Mouse (Mus musculus) forebrain, embryonic 13.5 days (tissue): ENCODE data around the gene Aff3. TPM values are rescaled to one million over a fixed set of nuclear protein-coding genes. Genes with fewer than 3 reads are reported as not detected.

Experiments used
- ATAC-seq: fragments of 200-750 bp; cut with Nextera tagmentation; 2 replicates; pipeline ENCODE4 v1.8.0; 2017
- H3K27ac ChIP-seq: fragments of 300-500 bp; sonication (generic); 2 replicates; pipeline ENCODE4 v1.5.1; 2015; ENCODE audit warnings: inconsistent platforms, mild to moderate bottlenecking, moderate library complexity
- H3K27me3 ChIP-seq: fragments of 300-500 bp; sonication (generic); 2 replicates; pipeline ENCODE4 v1.6.1; 2015; ENCODE audit warnings: mild to moderate bottlenecking, inconsistent platforms
- H3K36me3 ChIP-seq: fragments of 300-500 bp; sonication (generic); 2 replicates; pipeline ENCODE4 v1.6.1; 2015; ENCODE audit warnings: mild to moderate bottlenecking, inconsistent platforms; ENCODE audit not compliant: poor library complexity, severe bottlenecking
- H3K4me1 ChIP-seq: fragments of 300-500 bp; sonication (generic); 2 replicates; pipeline ENCODE4 v1.6.1; 2015; ENCODE audit warnings: inconsistent platforms
- H3K4me2 ChIP-seq: fragments of 300-500 bp; sonication (generic); 2 replicates; pipeline ENCODE4 v1.6.1; 2015; ENCODE audit warnings: inconsistent platforms, mild to moderate bottlenecking, moderate library complexity
- H3K4me3 ChIP-seq: fragments of 300-500 bp; sonication (generic); 2 replicates; pipeline ENCODE4 v1.5.1; 2015; ENCODE audit warnings: mild to moderate bottlenecking, inconsistent platforms
- H3K9ac ChIP-seq: fragments of 300-500 bp; sonication (generic); 2 replicates; pipeline ENCODE4 v1.6.1; 2015; ENCODE audit warnings: mild to moderate bottlenecking, inconsistent platforms
- H3K9me3 ChIP-seq: fragments of 300-500 bp; sonication (generic); replicated peaks from 2 replicates; pipeline ENCODE4 v1.6.1; 2016; ENCODE audit warnings: inconsistent platforms
- WGBS: fragments of 180-500 bp; shearing (Covaris S2); methylation state at CpG from one replicate; pipeline ENCODE4 v1.1.7; 2015; 5-methylcytosine and 5-hydroxymethylcytosine counted together
- polyA plus RNA-seq: library from polyadenylated mRNA; unstranded; fragments of >200 nt; fragmentation: Nextera tagmentation; extraction: Ambion mirVana; gene quantifications from 2 replicates; pipeline ENCODE4 v1.2.1, GENCODE M21; 2015

The Aff3 gene
- polyA plus RNA-seq, 1 experiment from 2014 or later = 10.6 TPM

GRCm38 (mm10) chr1:38671019-38671418, 6.3 kb upstream of the Aff3 start:
- H3K4me1 ChIP-seq = peaks cover 3% of the 10 kb centered on the region; the same call in 1 of the 2 replicates
- WGBS = 59% methylated on average over 5 of the region's 5 CpGs
- no peaks in the 10 kb centered on the region for H3K9me3 ChIP-seq
- H3K27ac ChIP-seq = no peak overlapping the region
- no peaks in the 10 kb centered on the region for H3K27me3 ChIP-seq
- H3K9ac ChIP-seq = no peak overlapping the region
- no peak for ATAC-seq
- H3K4me3 ChIP-seq = no peak overlapping the region
- no peak overlapping the region for H3K4me2 ChIP-seq
- no peaks in the 10 kb centered on the region for H3K36me3 ChIP-seq

- Histone ChIP-seq H3K27ac (no peak overlapping the region), H3K4me1 (peaks cover 3% of the 10 kb centered on the region; the same call in 1 of the 2 replicates), H3K9me3 (no peaks in the 10 kb centered on the region), H3K27me3 (no peaks in the 10 kb centered on the region), H3K36me3 (no peaks in the 10 kb centered on the region), H3K4me2 (no peak overlapping the region), H3K4me3 (no peak overlapping the region), H3K9ac (no peak overlapping the region)
- 91% methylated on average over 10 of the region's 10 CpGs for WGBS
- no peak for ATAC-seq
These were observed 3.6 kb upstream of the Aff3 start for GRCm38 (mm10) chr1:38668327-38668726.

GRCm38 (mm10) chr1:38667892-38668291, 3.1 kb upstream of the Aff3 start:
- H3K9me3 ChIP-seq = no peaks in the 10 kb centered on the region
- no peak overlapping the region for H3K4me3 ChIP-seq
- no peak for ATAC-seq
- no peak overlapping the region for H3K9ac ChIP-seq
- H3K4me2 ChIP-seq = no peak overlapping the region
- H3K4me1 ChIP-seq = peaks cover 3% of the 10 kb centered on the region; the same call in 1 of the 2 replicates
- H3K36me3 ChIP-seq = no peaks in the 10 kb centered on the region
- H3K27me3 ChIP-seq = no peaks in the 10 kb centered on the region
- H3K27ac ChIP-seq = no peak overlapping the region
- 81% methylated on average over 9 of the region's 9 CpGs for WGBS

- no peak for ATAC-seq
- 75% methylated on average over 10 of the region's 10 CpGs for WGBS
- H3K9me3 ChIP-seq = no peaks in the 10 kb centered on the region
- H3K27me3 ChIP-seq = no peaks in the 10 kb centered on the region
- H3K4me2 ChIP-seq = no peak overlapping the region
- H3K36me3 ChIP-seq = no peaks in the 10 kb centered on the region
- H3K9ac ChIP-seq = no peak overlapping the region
- no peak overlapping the region for H3K27ac ChIP-seq
- no peak overlapping the region for H3K4me3 ChIP-seq
- H3K4me1 ChIP-seq = peaks cover 3% of the 10 kb centered on the region; the same call in 1 of the 2 replicates
These were observed 2.0 kb upstream of the Aff3 start for GRCm38 (mm10) chr1:38666766-38667118.

GRCm38 (mm10) chr1:38666111-38666765, 1.5 kb upstream of the Aff3 start:
- no peaks in the 10 kb centered on the region for H3K36me3 ChIP-seq
- no peak for ATAC-seq
- no peak overlapping the region for H3K4me2 ChIP-seq
- H3K27me3 ChIP-seq = no peaks in the 10 kb centered on the region
- no peak overlapping the region for H3K27ac ChIP-seq
- H3K4me3 ChIP-seq = no peak overlapping the region
- H3K9me3 ChIP-seq = no peaks in the 10 kb centered on the region
- 86% methylated on average over 5 of the region's 5 CpGs for WGBS
- H3K4me1 ChIP-seq = peaks cover 3% of the 10 kb centered on the region; the same call in 1 of the 2 replicates
- no peak overlapping the region for H3K9ac ChIP-seq

GRCm38 (mm10) chr1:38665611-38666010, 856 bp upstream of the Aff3 start:
- Histone ChIP-seq H3K27me3 (no peaks in the 10 kb centered on the region), H3K4me1 (no peaks in the 10 kb centered on the region), H3K4me2 (no peak overlapping the region), H3K27ac (no peak overlapping the region), H3K9me3 (no peaks in the 10 kb centered on the region), H3K36me3 (no peaks in the 10 kb centered on the region), H3K9ac (no peak overlapping the region), H3K4me3 (no peak overlapping the region)
- WGBS = 95% methylated on average over 1 of the region's 1 CpGs
- no peak for ATAC-seq

- no peak overlapping the region for H3K9ac ChIP-seq
- H3K4me2 ChIP-seq = no peak overlapping the region
- H3K9me3 ChIP-seq = no peaks in the 10 kb centered on the region
- H3K36me3 ChIP-seq = no peaks in the 10 kb centered on the region
- H3K27ac ChIP-seq = no peak overlapping the region
- no peaks in the 10 kb centered on the region for H3K27me3 ChIP-seq
- no peak for ATAC-seq
- H3K4me3 ChIP-seq = no peak overlapping the region
- 92% methylated on average over 4 of the region's 4 CpGs for WGBS
- H3K4me1 ChIP-seq = no peaks in the 10 kb centered on the region
These were observed 494 bp downstream of the Aff3 start for GRCm38 (mm10) chr1:38664261-38664660.

GRCm38 (mm10) chr1:38662616-38663193, 2.0 kb downstream of the Aff3 start:
- H3K36me3 ChIP-seq = no peaks in the 10 kb centered on the region
- H3K4me3 ChIP-seq = no peak overlapping the region
- ATAC-seq = no peak
- no peaks in the 10 kb centered on the region for H3K4me1 ChIP-seq
- H3K9me3 ChIP-seq = no peaks in the 10 kb centered on the region
- H3K27ac ChIP-seq = no peak overlapping the region
- H3K27me3 ChIP-seq = no peaks in the 10 kb centered on the region
- no peak overlapping the region for H3K9ac ChIP-seq
- no peak overlapping the region for H3K4me2 ChIP-seq
- WGBS = 83% methylated on average over 3 of the region's 3 CpGs

GRCm38 (mm10) chr1:38658933-38659553, 5.7 kb downstream of the Aff3 start:
- WGBS = 83% methylated on average over 4 of the region's 4 CpGs
- Histone ChIP-seq H3K4me3 (no peak overlapping the region), H3K4me1 (no peaks in the 10 kb centered on the region), H3K36me3 (no peaks in the 10 kb centered on the region), H3K4me2 (no peak overlapping the region), H3K9me3 (no peaks in the 10 kb centered on the region), H3K27me3 (no peaks in the 10 kb centered on the region), H3K9ac (no peak overlapping the region), H3K27ac (no peak overlapping the region)
- ATAC-seq = no peak

- WGBS = 94% methylated on average over 9 of the region's 9 CpGs
- no peaks in the 10 kb centered on the region for H3K36me3 ChIP-seq
- H3K4me3 ChIP-seq = no peak overlapping the region
- H3K27ac ChIP-seq = no peak overlapping the region
- no peak for ATAC-seq
- H3K9me3 ChIP-seq = no peaks in the 10 kb centered on the region
- no peaks in the 10 kb centered on the region for H3K4me1 ChIP-seq
- no peaks in the 10 kb centered on the region for H3K27me3 ChIP-seq
- H3K4me2 ChIP-seq = no peak overlapping the region
- H3K9ac ChIP-seq = no peak overlapping the region
These were observed 6.4 kb downstream of the Aff3 start for GRCm38 (mm10) chr1:38658376-38658775.

- Histone ChIP-seq H3K9me3 (no peaks in the 10 kb centered on the region), H3K27ac (no peak overlapping the region), H3K4me3 (no peak overlapping the region), H3K9ac (no peak overlapping the region), H3K4me2 (no peak overlapping the region), H3K27me3 (no peaks in the 10 kb centered on the region), H3K36me3 (no peaks in the 10 kb centered on the region), H3K4me1 (no peaks in the 10 kb centered on the region)
- ATAC-seq = no peak
- 86% methylated on average over 7 of the region's 7 CpGs for WGBS
These were observed 7.1 kb downstream of the Aff3 start for GRCm38 (mm10) chr1:38657606-38658005.

- Histone ChIP-seq H3K9ac (no peak overlapping the region), H3K36me3 (no peaks in the 10 kb centered on the region), H3K9me3 (no peaks in the 10 kb centered on the region), H3K4me2 (no peak overlapping the region), H3K27me3 (no peaks in the 10 kb centered on the region), H3K4me3 (no peak overlapping the region), H3K4me1 (no peaks in the 10 kb centered on the region), H3K27ac (no peak overlapping the region)
- WGBS = 96% methylated on average over 5 of the region's 5 CpGs
- ATAC-seq = no peak
These were observed 9.7 kb downstream of the Aff3 start for GRCm38 (mm10) chr1:38654981-38655540.
